9 mouse cellular contexts compared by ENCODE assay signal in the genomic region with DNA sequence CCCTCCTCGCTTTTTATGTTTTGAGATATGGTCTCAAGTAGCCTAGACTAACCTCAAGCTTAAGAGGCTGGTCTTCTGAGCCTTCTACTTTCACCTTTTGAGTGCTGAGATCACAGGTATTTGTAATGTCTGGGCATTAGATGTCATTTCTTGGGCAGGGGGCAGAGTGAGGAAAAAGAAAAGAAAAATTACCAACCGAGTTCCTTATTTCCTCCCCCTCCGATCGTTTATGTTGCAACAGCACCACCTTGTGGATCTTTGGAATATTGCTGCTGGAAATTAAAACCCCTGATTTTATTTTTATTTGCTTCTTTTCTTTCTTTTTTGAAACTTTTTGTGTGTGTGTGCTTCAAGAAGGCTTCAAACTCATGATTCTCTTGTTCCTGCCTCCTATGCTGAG. TPM values are rescaled to one million over a fixed set of nuclear protein-coding genes. Genes with fewer than 3 reads are reported as not detected.
DNase-seq lines count a peak whose midpoint lies in the region; ATAC-seq and TF ChIP-seq lines count a peak whose summit lies in the region.
"Had no signal": no experiment of that assay in that cellular context is flagged by ENCODE, and none has a peak within 500 bp of the region (broad histone marks: within the 10 kb centered on the region; RNA-seq: fewer than 3 reads in every experiment).

No protein-coding gene starts in this region.

- no peaks in the 10 kb centered on the region; the same call in 1 of the 2 replicates for H3K79me2 ChIP-seq in liver, adult 2 months (ENCODE audit: control insufficient read depth, insufficient read depth, low read length)

- 26% methylated on average over 4 of the region's 4 CpGs for WGBS in liver, adult 2 months
- 30% methylated on average over 4 of the region's 4 CpGs for WGBS in liver, embryonic 12.5 days (ENCODE audit: insufficient replicate concordance)
- 28% methylated on average over 4 of the region's 4 CpGs for WGBS in kidney, embryonic 14.5 days

- no peak overlapping the region for H3K4me3 ChIP-seq in liver, adult 2 months (ENCODE audit: insufficient read depth, low read depth, low read length)
- no peak overlapping the region for H3K4me3 ChIP-seq in liver, embryonic 12.5 days
- H3K4me3 ChIP-seq in kidney, embryonic 14.5 days (ENCODE audit: low read length), result no peak overlapping the region
- H3K4me3 ChIP-seq: erythroblast, embryonic 14.5 days had no signal

- no peak overlapping the region for H3K4me2 ChIP-seq in liver, embryonic 12.5 days
- no peak overlapping the region for H3K4me2 ChIP-seq in kidney, embryonic 14.5 days (replicated peaks; ENCODE audit: low read depth, low read length)

- TF ChIP-seq CTCF in liver, adult 2 months (IDR thresholded peaks at IDR 0.05; ENCODE audit: low read depth, low read length), result no peak

- peaks cover 25% of the 10 kb centered on the region for H3K36me3 ChIP-seq in liver, adult 2 months (ENCODE audit: control insufficient read depth, insufficient read depth, low read length)
- peaks cover 79% of the 10 kb centered on the region for H3K36me3 ChIP-seq in liver, embryonic 12.5 days
- H3K36me3 ChIP-seq in kidney, embryonic 14.5 days (ENCODE audit: control insufficient read depth, insufficient read depth, low read length), result peaks cover 38% of the 10 kb centered on the region

- H3K9me3 ChIP-seq in liver, embryonic 12.5 days (replicated peaks), result no peaks in the 10 kb centered on the region
- H3K9me3 ChIP-seq in kidney, embryonic 14.5 days (ENCODE audit: control insufficient read depth, low read length), result no peaks in the 10 kb centered on the region

- peak overlapping the region; percentile 19; the same call in 1 of the 2 replicates for H3K9ac ChIP-seq in liver, adult 2 months (ENCODE audit: low read depth, low read length)
- no peak overlapping the region for H3K9ac ChIP-seq in liver, embryonic 12.5 days
- H3K9ac ChIP-seq in kidney, embryonic 14.5 days (ENCODE audit: low read depth, low read length), result no peak overlapping the region

- no peak for TF ChIP-seq POLR2A in liver, adult 2 months (IDR thresholded peaks at IDR 0.05; ENCODE audit: extremely low read depth, insufficient read depth, low read length)

- H3K4me1 ChIP-seq in liver, adult 2 months (ENCODE audit: control insufficient read depth, insufficient read depth, low read length), result peaks cover 26% of the 10 kb centered on the region
- H3K4me1 ChIP-seq in liver, embryonic 12.5 days, result no peaks in the 10 kb centered on the region
- no peaks in the 10 kb centered on the region for H3K4me1 ChIP-seq in kidney, embryonic 14.5 days (ENCODE audit: control insufficient read depth, insufficient read depth, low read length)

- no peak for ATAC-seq in liver, embryonic 12.5 days
- ATAC-seq in kidney, embryonic 14.5 days (ENCODE audit: low FRiP score, low TSS enrichment), result 0 out of 2 replicates have a peak, but pooled peaks have one; percentile 8

- no peaks in the 10 kb centered on the region for H3K27me3 ChIP-seq in liver, adult 2 months (ENCODE audit: control insufficient read depth, insufficient read depth, low read length)
- H3K27me3 ChIP-seq in liver, embryonic 12.5 days (replicated peaks), result no peaks in the 10 kb centered on the region
- H3K27me3 ChIP-seq in kidney, embryonic 14.5 days (ENCODE audit: control insufficient read depth, insufficient read depth, low read length), result no peaks in the 10 kb centered on the region

- DNase-seq in adrenal gland, adult 18-20 months (ENCODE audit: low spot score in 2 of 2), result peak; percentile 40 to 41
- no peak for DNase-seq in adrenal gland, adult 8-10 months
- DNase-seq in liver, adult 2 months (ENCODE audit: extremely low read depth, low read depth, low spot score), result no peak
- peak; percentile 51 for DNase-seq in c-Kit-positive CD71-positive TER-119-positive erythroid progenitor cells, embryonic 14.5 days (ENCODE audit: low spot score)
- peak; percentile 84 for DNase-seq in naive thymus-derived CD4-positive, alpha-beta T cell, adult 2 months (ENCODE audit: low read depth)
- DNase-seq in layer of hippocampus, adult 9-10 months (ENCODE audit: low spot score), result no peak

- H3K27ac ChIP-seq in liver, adult 2 months (replicated peaks; ENCODE audit: insufficient read depth, low read depth, low read length), result no peak overlapping the region
- H3K27ac ChIP-seq in liver, embryonic 12.5 days, result no peak overlapping the region
- H3K27ac ChIP-seq in kidney, embryonic 14.5 days (ENCODE audit: low read depth, low read length), result no peak overlapping the region

RNA-seq across cellular contexts. Expression of gene Ppa1, which starts 9.6 kb away (rescaled TPM):
- 100 to 1,000 TPM; 138 to 160 TPM for total RNA-seq in adrenal gland, adult 18-20 months (2021)
- 100 to 1,000 TPM in 2 of 4 experiments, 10 to 100 TPM in 2; 70.0 to 114 (median 96.9) TPM for total RNA-seq in adrenal gland, adult 8-10 months (2022)
- total RNA-seq in liver, adult 2 months (2014; rRNA removed), result 279 and 331 TPM in 2 replicates
- 92.3 and 126 TPM in 2 replicates for polyA plus RNA-seq in liver, adult 2 months (2012; rRNA removed)
- 137 and 147 TPM in 2 replicates for polyA plus RNA-seq in liver, embryonic 12.5 days (2016; fragmentation: Nextera tagmentation; extraction: Ambion mirVana)
- 205 and 217 TPM in 2 replicates for polyA plus RNA-seq in kidney, embryonic 14.5 days (2014; fragmentation: Nextera tagmentation; extraction: Ambion mirVana)

RNA-seq across cellular contexts. Expression of gene Sar1a, which starts 22.1 kb away (rescaled TPM):
- total RNA-seq in adrenal gland, adult 18-20 months (2021), result 100 to 1,000 TPM; 198 to 216 TPM
- total RNA-seq in adrenal gland, adult 8-10 months (2022), result 100 to 1,000 TPM; 192 to 224 (median 209) TPM
- total RNA-seq in liver, adult 2 months (2014; rRNA removed), result 73.0 and 76.2 TPM in 2 replicates
- polyA plus RNA-seq in liver, adult 2 months (2012; rRNA removed), result 44.9 and 53.2 TPM in 2 replicates
- polyA plus RNA-seq in liver, embryonic 12.5 days (2016; fragmentation: Nextera tagmentation; extraction: Ambion mirVana), result 110 and 112 TPM in 2 replicates
- polyA plus RNA-seq in kidney, embryonic 14.5 days (2014; fragmentation: Nextera tagmentation; extraction: Ambion mirVana), result 161 and 246 TPM in 2 replicates

RNA-seq across cellular contexts. Expression of gene Tysnd1, which starts 37.3 kb away (rescaled TPM):
- 100 to 1,000 TPM in 1 of 2 experiments, 10 to 100 TPM in 1; 82.4 to 130 TPM for total RNA-seq in adrenal gland, adult 18-20 months (2021)
- 100 to 1,000 TPM in 2 of 4 experiments, 10 to 100 TPM in 2; 58.1 to 133 (median 96.3) TPM for total RNA-seq in adrenal gland, adult 8-10 months (2022)
- total RNA-seq in liver, adult 2 months (2014; rRNA removed), result 26.8 and 31.3 TPM in 2 replicates
- 111 and 123 TPM in 2 replicates for polyA plus RNA-seq in liver, adult 2 months (2012; rRNA removed)
- polyA plus RNA-seq in liver, embryonic 12.5 days (2016; fragmentation: Nextera tagmentation; extraction: Ambion mirVana), result 38.9 and 41.5 TPM in 2 replicates
- polyA plus RNA-seq in kidney, embryonic 14.5 days (2014; fragmentation: Nextera tagmentation; extraction: Ambion mirVana), result 28.8 and 40.3 TPM in 2 replicates

RNA-seq across cellular contexts. Expression of gene Aifm2, which starts 57.1 kb away (rescaled TPM):
- 100 to 1,000 TPM; 238 to 400 TPM for total RNA-seq in adrenal gland, adult 18-20 months (2021)
- 100 to 1,000 TPM; 185 to 376 (median 281) TPM for total RNA-seq in adrenal gland, adult 8-10 months (2022)
- 19.8 and 22.4 TPM in 2 replicates for total RNA-seq in liver, adult 2 months (2014; rRNA removed)
- polyA plus RNA-seq in liver, adult 2 months (2012; rRNA removed), result 19.3 and 23.2 TPM in 2 replicates
- 3.3 and 4.2 TPM in 2 replicates for polyA plus RNA-seq in liver, embryonic 12.5 days (2016; fragmentation: Nextera tagmentation; extraction: Ambion mirVana)
- 10.1 and 15.1 TPM in 2 replicates for polyA plus RNA-seq in kidney, embryonic 14.5 days (2014; fragmentation: Nextera tagmentation; extraction: Ambion mirVana)

Comparison
In these comparisons a context has a peak if more than half of its experiments do, and no peak if none do; other contexts are left out.
1. DNase-seq: peak in adrenal gland, adult 18-20 months (2 of 2), c-Kit-positive CD71-positive TER-119-positive erythroid progenitor cells, embryonic 14.5 days (single experiment) and naive thymus-derived CD4-positive, alpha-beta T cell, adult 2 months (single experiment); none in adrenal gland, adult 8-10 months (single experiment), liver, adult 2 months (single experiment) and layer of hippocampus, adult 9-10 months (single experiment).